Mouse (Mus musculus): ENCODE data around the gene Ank2. TPM values are rescaled to one million over a fixed set of nuclear protein-coding genes. Genes with fewer than 3 reads are reported as not detected.

The Ank2 gene
- polyA plus RNA-seq, 1 experiment = 1.1 TPM

- no peaks in the 10 kb centered on the region for H3K4me1 ChIP-seq (ENCODE audit: control insufficient read depth, insufficient read depth, insufficient read length, low read length)
- no peak overlapping the region for H3K27ac ChIP-seq (ENCODE audit: insufficient read depth, low read depth, low read length)
- H3K4me3 ChIP-seq (ENCODE audit: low read depth, low read length) = no peak overlapping the region
- H3K36me3 ChIP-seq (ENCODE audit: control insufficient read depth, insufficient read depth, low read length) = no peaks in the 10 kb centered on the region
- 83% methylated on average over 1 of the region's 1 CpGs for WGBS
- TF ChIP-seq CTCF (IDR thresholded peaks at IDR 0.05; ENCODE audit: extremely low read depth, insufficient read length, insufficient replicate concordance, low read depth, low read length) (no peak), POLR2A (IDR thresholded peaks at IDR 0.05; ENCODE audit: low read depth, low read length) (no peak)
- H3K27me3 ChIP-seq (ENCODE audit: control insufficient read depth, insufficient read depth, low read length) = no peaks in the 10 kb centered on the region
Observed at GRCm38 (mm10) chr3:127087574-127087973, 411.6 kb downstream of the Ank2 start.

- H3K4me1 ChIP-seq (ENCODE audit: control insufficient read depth, insufficient read depth, insufficient read length, low read length) = no peaks in the 10 kb centered on the region
- WGBS = 63% methylated on average over 3 of the region's 3 CpGs
- TF ChIP-seq CTCF (IDR thresholded peaks at IDR 0.05; ENCODE audit: extremely low read depth, insufficient read length, insufficient replicate concordance, low read depth, low read length) (no peak), POLR2A (IDR thresholded peaks at IDR 0.05; ENCODE audit: low read depth, low read length) (no peak)
- no peak overlapping the region for H3K27ac ChIP-seq (ENCODE audit: insufficient read depth, low read depth, low read length)
- no peaks in the 10 kb centered on the region for H3K27me3 ChIP-seq (ENCODE audit: control insufficient read depth, insufficient read depth, low read length)
- no peaks in the 10 kb centered on the region for H3K36me3 ChIP-seq (ENCODE audit: control insufficient read depth, insufficient read depth, low read length)
- no peak overlapping the region for H3K4me3 ChIP-seq (ENCODE audit: low read depth, low read length)
Observed at GRCm38 (mm10) chr3:127086834-127087506, 412.2 kb downstream of the Ank2 start.

DNA sequence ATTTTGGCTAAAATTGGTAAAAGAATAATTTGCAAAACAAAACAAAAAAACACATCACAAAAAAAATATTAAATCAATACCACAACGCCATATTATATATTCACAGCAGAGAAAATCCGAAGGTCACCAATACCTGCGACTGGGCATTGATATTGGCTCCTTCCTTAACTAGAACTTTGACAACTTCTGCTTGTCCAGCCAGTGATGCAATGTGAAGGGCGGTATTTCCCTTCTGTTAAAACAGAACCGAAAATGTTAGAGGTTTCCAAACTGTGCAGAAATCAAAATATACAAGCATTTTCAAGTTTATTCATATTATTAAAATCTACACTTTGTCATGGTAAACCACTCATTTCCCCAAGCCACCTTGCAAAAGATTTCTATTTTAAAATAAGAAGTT, 421.8 kb downstream of the Ank2 start:
- 81% methylated on average over 5 of the region's 5 CpGs for WGBS
- H3K27me3 ChIP-seq (ENCODE audit: control insufficient read depth, insufficient read depth, low read length) = no peaks in the 10 kb centered on the region
- H3K4me3 ChIP-seq (ENCODE audit: low read depth, low read length) = no peak overlapping the region
- H3K27ac ChIP-seq (ENCODE audit: insufficient read depth, low read depth, low read length) = no peak overlapping the region
- H3K4me1 ChIP-seq (ENCODE audit: control insufficient read depth, insufficient read depth, insufficient read length, low read length) = no peaks in the 10 kb centered on the region
- TF ChIP-seq POLR2A (IDR thresholded peaks at IDR 0.05; ENCODE audit: low read depth, low read length) = no peak
- no peak for TF ChIP-seq CTCF (IDR thresholded peaks at IDR 0.05; ENCODE audit: extremely low read depth, insufficient read length, insufficient replicate concordance, low read depth, low read length)
- no peaks in the 10 kb centered on the region for H3K36me3 ChIP-seq (ENCODE audit: control insufficient read depth, insufficient read depth, low read length)

- no peak for TF ChIP-seq CTCF (IDR thresholded peaks at IDR 0.05; ENCODE audit: extremely low read depth, insufficient read length, insufficient replicate concordance, low read depth, low read length)
- TF ChIP-seq POLR2A (IDR thresholded peaks at IDR 0.05; ENCODE audit: low read depth, low read length) = no peak
- Histone ChIP-seq H3K4me3 (ENCODE audit: low read depth, low read length) (no peak overlapping the region), H3K27ac (ENCODE audit: insufficient read depth, low read depth, low read length) (no peak overlapping the region), H3K36me3 (ENCODE audit: control insufficient read depth, insufficient read depth, low read length) (no peaks in the 10 kb centered on the region), H3K27me3 (ENCODE audit: control insufficient read depth, insufficient read depth, low read length) (no peaks in the 10 kb centered on the region), H3K4me1 (ENCODE audit: control insufficient read depth, insufficient read depth, insufficient read length, low read length) (no peaks in the 10 kb centered on the region)
- 81% methylated on average over 8 of the region's 8 CpGs for WGBS
Observed at GRCm38 (mm10) chr3:127075531-127076280, 423.4 kb downstream of the Ank2 start.

GRCm38 (mm10) chr3:127071471-127071870, 427.7 kb downstream of the Ank2 start:
- H3K36me3 ChIP-seq (ENCODE audit: control insufficient read depth, insufficient read depth, low read length) = no peaks in the 10 kb centered on the region

DNA sequence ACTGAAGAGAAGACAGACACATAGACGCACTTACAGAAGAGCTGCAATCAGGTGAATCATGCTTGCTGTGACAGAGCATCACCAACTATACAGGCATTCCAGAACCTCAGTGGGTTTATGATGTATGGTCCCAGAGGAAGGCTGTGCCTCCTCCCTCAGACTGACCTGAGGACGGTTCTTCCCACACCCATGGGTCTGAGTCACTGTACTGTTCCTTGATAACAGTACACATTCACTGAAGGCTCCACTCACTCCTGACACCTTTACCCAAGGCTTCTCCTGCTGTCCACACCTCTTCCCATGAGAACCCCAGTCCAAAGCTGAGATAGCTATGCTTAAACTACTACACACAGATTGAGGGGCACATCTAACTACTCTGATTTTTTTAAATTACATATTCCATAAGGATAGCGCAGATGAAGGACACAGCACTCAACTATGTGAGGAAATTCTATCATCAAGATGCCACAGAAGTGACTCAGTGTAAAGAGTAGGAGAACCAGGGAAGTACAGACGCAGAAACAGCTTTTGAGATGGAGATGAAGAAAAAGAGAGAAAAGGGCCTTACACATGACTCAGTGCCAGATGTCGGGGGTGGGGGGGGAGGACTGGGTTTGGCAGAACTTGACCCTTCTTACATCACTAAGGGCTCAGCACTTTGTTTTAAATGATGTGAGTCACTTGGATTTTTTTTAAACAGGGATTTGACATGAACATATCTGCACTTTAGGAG, 435.3 kb downstream of the Ank2 start:
- WGBS = 81% methylated on average over 5 of the region's 5 CpGs
- Histone ChIP-seq H3K27ac (ENCODE audit: insufficient read depth, low read depth, low read length) (no peak overlapping the region), H3K4me3 (ENCODE audit: low read depth, low read length) (no peak overlapping the region), H3K27me3 (ENCODE audit: control insufficient read depth, insufficient read depth, low read length) (no peaks in the 10 kb centered on the region), H3K36me3 (ENCODE audit: control insufficient read depth, insufficient read depth, low read length) (no peaks in the 10 kb centered on the region), H3K4me1 (ENCODE audit: control insufficient read depth, insufficient read depth, insufficient read length, low read length) (no peaks in the 10 kb centered on the region)
- no peak for TF ChIP-seq POLR2A (IDR thresholded peaks at IDR 0.05; ENCODE audit: low read depth, low read length)
- no peak for TF ChIP-seq CTCF (IDR thresholded peaks at IDR 0.05; ENCODE audit: extremely low read depth, insufficient read length, insufficient replicate concordance, low read depth, low read length)

More at GRCm38 (mm10) chr3:127071471-127071870, 427.7 kb downstream of the Ank2 start:
- TF ChIP-seq POLR2A (IDR thresholded peaks at IDR 0.05; ENCODE audit: low read depth, low read length) (no peak), CTCF (IDR thresholded peaks at IDR 0.05; ENCODE audit: extremely low read depth, insufficient read length, insufficient replicate concordance, low read depth, low read length) (no peak)
- H3K4me1 ChIP-seq (ENCODE audit: control insufficient read depth, insufficient read depth, insufficient read length, low read length) = no peaks in the 10 kb centered on the region
- H3K27ac ChIP-seq (ENCODE audit: insufficient read depth, low read depth, low read length) = no peak overlapping the region
- no peaks in the 10 kb centered on the region for H3K27me3 ChIP-seq (ENCODE audit: control insufficient read depth, insufficient read depth, low read length)
- 69% methylated on average over 1 of the region's 1 CpGs for WGBS
- no peak overlapping the region for H3K4me3 ChIP-seq (ENCODE audit: low read depth, low read length)

GRCm38 (mm10) chr3:127059671-127060070, 439.5 kb downstream of the Ank2 start:
- Histone ChIP-seq H3K4me1 (ENCODE audit: control insufficient read depth, insufficient read depth, insufficient read length, low read length) (no peaks in the 10 kb centered on the region), H3K4me3 (ENCODE audit: low read depth, low read length) (no peak overlapping the region), H3K36me3 (ENCODE audit: control insufficient read depth, insufficient read depth, low read length) (no peaks in the 10 kb centered on the region), H3K27me3 (ENCODE audit: control insufficient read depth, insufficient read depth, low read length) (no peaks in the 10 kb centered on the region), H3K27ac (ENCODE audit: insufficient read depth, low read depth, low read length) (no peak overlapping the region)
- 86% methylated on average over 4 of the region's 4 CpGs for WGBS
- TF ChIP-seq POLR2A (IDR thresholded peaks at IDR 0.05; ENCODE audit: low read depth, low read length) (no peak), CTCF (IDR thresholded peaks at IDR 0.05; ENCODE audit: extremely low read depth, insufficient read length, insufficient replicate concordance, low read depth, low read length) (no peak)

Data from small intestine, adult 2 months (tissue).